Mouse (Mus musculus) ovary, adult 18-20 months (tissue): ENCODE results near the gene Cdc42ep1.
"Not testable (repeated sequence)": the region's sequence is repeated elsewhere in the genome, so short reads cannot be mapped to it uniquely, and the experiment has no call there.

Source experiments
- DNase-seq: peaks from one replicate; pipeline ENCODE4 v3.0.0; 2022; ENCODE audit warnings: low spot score, mixed read lengths

The Cdc42ep1 gene

DNA sequence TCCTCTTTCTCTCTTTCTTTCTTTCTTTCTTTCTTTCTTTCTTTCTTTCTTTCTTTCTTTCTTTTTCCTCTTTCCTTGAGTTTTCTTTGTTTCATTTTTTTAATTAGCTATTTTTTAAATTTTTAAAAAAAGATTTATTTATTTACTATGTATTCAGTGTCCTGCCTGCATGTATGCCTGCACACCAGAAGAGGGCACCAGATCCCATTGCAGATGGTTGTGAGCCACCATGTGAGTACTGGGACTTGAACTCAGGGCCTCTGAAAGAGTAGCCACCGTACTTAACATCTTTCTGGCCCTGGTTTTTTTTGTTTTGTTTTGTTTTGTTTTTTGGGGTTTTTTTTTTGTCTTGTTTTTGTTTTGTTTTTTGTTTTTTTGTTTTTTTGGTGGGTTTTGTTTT is 12.8 kb upstream of the Cdc42ep1 start:
- no peak for DNase-seq

DNA sequence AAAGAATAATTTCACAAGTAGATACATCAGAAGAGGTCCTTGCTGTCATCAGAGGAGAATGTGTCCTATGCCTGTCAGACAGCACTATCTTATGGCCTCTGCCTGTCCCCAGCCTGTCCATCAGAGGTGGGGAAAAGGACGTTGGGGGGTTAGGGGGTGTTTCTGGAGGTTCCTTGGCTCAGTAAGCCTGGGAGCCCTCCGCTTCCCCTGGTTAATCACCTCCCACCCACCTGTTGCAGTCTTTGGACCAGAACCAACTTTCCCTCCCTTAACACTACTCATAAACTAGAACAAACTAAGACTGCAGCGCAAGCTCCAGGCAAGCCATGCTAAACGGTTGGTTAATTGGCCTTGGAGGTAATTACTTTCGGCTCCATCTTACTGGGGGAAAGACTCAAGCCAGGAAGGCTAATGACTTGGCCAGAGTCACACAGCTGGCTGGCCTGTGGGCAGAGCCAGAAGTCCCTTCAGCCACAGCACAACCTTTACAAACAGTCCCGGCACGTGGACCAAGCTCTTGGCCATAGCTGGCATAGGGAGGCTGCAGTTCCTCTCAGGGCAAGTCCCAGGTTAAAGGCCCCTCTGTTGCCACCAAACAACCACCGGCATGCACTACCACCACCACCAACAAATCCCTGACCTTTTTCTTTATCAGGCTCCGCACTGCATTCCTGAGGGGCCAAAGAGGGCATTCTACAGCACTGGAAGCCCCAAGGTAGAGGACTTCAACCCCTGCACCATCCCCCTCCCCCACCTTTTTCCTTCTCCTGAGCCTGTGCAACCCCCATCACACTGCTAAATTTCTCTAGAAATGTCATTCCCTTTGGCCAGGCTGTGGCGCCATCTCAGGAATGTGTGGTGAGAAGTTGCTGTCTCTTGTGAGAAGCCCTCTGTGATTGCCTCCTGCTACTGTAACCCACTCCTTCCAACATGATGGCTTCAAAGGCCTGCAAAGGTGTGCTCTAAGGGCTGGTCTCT is 11.4 kb upstream of the Cdc42ep1 start:
- DNase-seq, result no peak

DNA sequence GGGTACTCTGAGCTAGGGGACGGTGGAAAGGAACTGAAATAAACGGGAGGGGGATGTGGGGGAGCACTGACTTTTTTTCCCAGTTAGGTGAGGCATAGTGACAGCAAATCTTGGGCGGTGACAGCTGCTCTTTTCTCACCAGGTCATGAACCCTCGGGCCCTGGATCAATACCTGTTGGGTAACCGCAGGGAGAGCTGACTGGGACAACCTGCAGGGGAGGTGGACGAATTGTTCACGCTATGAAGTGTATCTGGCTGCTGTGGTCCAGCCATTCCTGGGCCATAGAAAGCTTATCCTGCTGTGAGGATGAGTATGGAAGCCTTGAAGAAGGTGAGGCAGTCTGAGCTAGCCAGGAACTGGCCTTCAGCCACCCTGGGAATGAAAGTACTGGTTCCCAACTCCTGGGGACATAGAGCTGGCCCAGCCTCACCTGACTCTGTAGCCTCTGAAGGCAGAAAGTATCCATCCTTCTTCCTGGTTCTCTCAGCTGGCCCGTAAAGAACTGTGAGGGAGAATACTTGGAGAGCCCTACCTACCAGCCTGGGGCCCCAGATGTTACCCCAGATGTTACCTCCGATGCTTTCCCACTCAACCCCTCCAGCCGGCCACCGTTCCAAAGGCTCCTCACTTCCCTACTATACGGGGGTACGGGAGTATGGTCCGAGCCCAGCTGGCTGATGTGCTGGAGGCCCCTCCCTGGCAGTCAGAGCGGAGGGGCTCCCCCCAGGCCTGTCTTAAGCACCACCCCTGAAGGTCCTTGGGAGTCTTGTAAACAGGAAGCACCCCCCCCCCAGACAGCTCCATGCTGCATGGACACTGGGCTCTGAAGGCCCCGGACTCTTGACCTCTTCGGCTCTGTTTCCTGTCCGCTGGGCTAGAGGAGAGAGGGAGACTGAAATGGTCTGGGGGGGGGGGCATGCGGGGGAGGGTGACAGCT is 10.4 kb upstream of the Cdc42ep1 start:
- DNase-seq, result no peak

DNA sequence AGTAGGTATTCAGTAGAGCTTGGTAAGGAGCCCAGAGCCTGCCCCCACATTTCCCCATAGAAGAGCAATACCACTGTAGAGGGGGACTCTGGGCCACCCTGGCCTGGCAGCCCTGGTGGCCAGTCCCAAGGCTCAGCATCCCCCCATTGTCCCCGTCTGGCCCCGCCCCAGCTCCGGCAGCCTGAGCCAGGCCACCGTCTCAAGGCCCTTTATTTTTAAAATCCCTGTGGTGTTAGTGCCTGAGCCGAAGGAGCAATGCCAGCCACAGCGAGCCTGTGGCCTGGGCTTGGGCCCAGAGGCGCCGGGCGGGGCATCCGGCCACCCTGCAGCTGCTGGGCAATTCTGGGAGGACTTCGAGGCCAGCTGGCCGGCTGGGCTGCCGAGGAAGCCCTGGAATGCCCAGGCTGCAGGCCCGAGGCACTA is 9.7 kb upstream of the Cdc42ep1 start:
- peak; percentile 88 for DNase-seq

DNA sequence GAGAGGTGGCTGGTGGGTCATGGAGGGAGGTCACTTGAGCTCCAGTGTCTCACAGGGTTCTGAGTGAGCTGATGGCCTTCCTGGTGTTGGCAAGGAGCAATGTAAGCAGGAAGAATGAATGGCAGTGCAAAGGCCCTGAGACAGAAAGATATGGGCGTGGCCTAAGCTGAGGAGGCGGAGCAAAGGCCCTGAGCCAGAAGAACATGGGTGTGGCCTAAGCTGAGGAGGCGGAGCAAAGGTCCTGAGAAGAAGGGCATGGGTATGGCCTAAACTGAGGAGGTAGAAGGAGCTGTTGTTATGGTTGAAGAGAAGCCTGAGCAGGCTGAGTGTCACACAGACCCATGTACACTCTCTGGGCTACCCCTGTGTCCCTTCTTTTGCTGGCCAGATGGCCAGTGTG is 8.8 kb upstream of the Cdc42ep1 start:
- DNase-seq, result no peak

DNA sequence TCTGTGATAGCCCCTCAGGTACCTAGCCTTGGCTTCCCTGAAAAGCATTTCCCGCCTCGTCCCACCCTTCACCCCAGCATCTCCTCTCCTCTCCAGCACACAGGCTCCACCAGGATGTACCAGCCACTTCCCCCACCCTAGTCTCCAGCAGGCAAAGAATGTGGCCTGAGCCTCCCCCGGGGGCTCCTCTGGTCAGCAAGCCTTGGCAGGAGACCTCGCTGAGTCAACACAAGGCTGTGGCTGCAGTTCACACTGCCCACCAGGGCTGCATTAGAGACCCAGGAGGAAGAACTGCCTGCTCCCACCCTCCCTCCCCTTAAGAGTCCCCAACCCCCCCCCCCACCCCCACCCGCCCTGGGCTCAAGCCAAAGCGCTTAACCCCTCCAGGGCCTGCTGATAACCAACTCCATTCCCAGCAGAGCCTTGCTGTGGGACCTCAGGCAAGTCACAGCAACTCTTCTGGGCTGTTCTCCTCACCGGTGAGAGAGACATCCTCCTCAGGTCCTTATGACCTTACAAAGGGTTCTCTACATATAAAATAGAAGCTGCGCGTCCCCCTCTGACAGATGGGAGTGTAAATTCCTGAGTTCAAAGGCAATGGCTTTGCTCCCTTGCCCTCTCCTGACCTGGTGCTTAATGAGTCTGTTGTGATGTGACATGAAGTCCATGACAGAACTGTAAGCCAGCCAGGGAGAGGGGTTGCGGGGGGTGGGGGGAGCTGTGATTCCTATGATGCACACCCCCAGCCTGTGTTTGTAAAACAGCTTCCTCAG is 8.0 kb upstream of the Cdc42ep1 start:
- no peak for DNase-seq

DNA sequence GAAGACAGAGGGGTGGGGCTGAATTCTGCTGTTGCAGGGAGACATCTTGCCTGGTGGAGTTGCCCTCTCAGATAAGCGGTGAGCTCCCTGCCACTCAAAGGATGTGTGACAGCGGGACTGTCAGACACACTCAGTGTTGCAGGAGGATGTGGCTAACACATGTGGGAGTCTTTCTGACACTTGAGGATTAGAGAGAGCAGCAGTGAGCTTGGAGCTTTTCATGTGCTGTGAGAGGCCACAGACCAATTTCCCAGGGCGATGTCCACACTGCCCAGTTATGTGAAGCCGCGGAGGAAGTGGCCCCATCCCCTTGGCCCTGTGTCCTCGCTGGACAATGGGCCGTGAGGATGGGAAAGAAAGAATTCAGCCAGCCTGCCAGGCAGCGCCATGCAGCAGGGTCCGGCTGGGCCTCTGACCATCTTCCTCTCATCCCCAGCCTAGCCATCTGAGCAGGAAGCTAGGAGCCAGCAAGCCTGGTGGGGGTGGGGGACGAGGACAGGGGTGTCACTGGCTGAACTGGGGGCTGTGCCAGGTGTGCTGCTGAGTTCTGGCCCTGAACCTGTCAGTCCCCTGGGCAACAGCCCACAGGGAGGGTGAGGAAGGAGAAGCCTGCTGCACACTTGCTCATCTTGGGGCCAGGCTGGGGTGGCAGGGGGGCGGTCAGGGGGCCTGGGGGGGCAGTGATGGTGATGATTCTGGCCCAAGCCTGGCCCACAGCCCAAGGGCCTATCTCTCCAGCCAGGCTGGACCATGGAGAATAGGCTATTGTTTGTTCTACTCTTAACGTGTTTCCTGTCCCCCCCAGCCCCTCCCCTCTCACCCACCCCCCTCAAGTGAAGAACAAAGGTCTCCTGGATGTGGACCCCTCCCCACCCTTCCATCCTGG is 7.0 kb upstream of the Cdc42ep1 start:
- DNase-seq, result no peak

DNA sequence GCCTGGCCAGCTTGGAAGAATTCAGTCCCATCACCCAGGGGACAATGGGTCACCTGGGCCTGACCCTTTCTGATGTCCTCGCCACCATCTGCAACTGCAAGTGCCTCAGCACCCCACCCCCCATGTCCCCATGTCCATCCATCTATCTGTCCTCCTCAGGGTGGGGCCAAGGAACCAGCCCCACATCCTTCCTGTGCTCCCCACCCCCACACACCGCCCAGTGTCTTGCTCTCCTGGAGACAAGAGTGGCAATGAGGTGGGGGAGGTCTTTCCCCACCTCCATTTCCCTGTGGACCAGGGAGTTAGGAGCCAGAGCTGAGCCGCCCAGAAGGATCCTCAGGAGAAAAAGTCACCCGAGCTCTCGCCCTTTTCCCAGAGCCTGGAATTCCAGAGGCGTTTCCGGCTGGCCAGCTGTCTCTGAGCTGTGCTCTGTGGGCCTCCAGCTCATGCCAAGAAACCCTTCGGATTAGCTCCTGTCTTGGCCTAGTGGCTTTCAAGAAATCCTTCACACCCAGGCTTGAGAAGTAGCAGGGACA is 6.3 kb upstream of the Cdc42ep1 start:
- DNase-seq, result no peak

DNA sequence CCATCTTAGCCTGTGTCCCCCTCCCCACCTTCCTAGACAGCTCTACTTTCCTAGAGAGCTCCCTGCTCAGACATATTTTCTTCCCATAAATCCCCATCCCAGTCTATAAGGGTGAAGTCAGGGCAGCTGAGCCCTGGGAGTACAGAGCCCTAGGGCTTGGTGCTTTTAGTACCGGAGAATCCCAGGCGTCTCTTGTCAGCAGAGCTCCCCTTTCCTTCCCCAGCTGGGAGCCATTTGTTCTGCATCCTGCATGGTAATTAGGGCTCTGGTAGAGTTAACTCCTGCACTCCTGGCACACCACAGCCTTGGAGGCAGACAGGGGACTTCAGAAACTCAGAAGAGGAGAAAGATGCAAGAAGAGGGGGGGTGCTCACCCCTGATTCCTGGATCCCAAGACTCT is 2.7 kb upstream of the Cdc42ep1 start:
- DNase-seq, result no peak

DNA sequence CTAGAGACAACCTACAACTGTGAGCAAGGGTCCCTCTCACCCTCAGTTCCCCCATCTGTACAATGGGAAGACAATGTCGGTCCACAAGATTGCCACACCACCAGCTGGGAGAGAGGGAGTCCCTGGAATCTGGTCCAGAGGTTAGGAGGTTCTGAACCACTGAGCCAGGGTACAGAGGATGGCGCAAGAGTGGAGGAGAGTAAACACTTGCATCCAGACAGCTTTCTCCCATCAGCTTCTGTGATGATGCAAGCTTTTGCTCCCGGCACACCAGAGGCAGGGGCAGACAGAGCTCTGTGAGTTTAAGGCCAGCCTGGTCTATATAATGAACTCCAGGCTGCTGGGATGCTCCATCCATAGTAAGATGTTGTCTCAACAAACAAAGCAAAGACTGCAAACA is 2.2 kb upstream of the Cdc42ep1 start:
- DNase-seq, result no peak

DNA sequence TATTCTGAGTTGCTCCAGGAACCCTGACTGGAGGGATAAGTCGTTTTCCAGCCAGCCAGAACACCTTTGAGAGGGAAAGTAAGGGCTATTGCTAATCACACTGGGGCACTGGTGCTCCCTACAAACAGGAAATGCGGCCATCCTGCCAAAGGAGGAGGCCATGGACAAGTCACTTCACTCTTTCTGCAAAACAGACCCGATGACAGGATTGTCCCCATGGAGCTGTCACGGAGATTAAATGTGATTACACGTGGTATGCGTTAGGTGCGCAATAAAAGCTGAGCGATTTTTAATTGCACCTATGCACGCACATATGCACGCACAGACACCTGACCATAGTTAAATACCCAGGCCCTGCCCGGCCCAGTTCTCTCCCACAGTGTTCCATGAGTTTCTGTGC is 1.7 kb upstream of the Cdc42ep1 start:
- no peak for DNase-seq

DNA sequence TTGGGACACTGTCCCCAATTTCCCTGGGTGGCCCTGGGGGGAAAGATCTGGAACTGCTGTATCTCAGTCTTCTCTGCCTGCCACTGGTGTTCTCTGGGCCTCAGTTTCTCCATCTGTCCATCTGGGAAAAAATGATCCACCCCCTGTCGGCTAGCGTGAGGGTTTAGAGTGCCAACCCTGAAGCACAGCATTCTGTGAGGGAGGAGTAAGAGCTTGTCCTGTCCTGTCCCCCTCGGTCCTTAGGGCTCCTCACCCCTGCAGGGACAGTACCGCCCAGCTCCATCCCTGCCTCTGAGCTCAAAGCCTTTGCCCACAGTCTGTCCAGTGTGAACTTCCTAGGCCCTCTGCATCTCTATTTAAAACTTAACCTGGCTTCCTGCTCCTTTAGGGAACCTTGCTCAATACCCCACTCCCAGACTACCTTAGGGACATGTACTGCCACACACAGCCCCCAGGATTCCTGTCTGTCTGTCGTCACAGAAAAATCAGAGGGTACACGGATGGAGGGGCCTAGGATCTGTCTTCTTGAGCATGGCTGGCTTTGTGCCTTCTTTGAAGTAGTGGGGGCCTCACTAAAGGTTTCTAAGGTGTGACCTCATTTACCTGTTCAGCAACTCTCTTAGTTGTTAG is 1.1 kb upstream of the Cdc42ep1 start:
- DNase-seq, result no peak

DNA sequence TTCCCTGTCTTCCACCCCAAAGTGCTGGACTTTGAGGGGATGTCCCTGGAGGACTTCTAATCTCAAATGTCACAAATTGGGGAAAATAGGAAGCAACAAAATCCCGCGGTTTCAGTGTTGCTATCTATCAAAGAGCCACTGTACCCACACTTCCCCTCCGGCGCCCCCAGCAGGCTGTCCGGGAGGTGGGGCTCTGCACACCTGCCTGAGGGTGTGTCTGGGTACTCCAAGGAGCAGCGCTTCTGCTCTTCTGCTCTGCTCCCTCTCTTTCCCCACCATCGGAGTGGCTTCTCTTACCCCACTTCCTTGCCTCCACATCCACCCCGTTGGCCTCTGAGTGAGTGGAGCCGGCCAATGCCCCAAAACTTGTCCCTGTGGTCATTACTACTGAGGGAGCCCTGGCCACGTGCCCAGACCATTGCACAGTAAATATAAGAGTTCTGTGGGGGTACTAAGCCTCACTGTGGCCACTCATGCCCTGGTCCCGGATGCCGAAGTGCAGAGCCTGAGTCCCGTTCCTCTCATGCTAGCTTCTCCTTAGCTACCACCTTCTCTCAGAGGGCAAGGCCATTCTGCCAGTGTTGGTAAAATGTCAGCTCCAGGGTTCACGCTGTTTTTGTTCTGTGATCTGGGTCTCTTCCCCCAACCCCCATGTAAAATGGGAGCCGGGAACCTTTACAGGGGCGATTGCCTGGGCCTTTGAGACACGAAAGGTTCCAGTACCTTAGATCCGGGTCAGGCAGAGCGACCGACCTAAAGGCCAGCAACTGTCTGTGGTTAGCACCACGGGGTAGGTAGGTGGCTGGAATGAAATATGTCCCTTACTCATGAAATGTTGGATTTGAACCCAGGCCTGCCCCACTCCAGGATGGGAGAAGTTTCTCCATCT is 1.4 kb downstream of the Cdc42ep1 start:
- DNase-seq, result no peak

DNA sequence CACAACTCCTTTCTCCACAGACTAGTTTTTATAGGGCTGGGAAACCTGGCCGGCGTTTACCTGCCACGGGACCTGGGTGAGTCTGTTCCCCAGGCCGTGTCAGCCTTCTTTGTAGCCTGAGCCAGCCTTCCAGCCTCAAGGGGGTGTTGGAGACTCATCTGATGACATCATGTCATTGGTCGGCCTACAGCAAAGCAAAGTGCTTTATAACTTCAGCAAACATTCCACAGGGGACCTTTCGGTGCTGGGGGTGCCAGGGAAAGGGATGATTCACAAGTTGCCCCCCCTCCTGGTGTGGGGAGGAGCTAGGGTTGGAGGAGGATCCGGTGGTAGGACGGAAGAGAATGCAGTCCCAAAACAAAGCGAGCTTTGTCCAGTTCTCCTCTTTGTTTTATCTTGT is 2.4 kb downstream of the Cdc42ep1 start:
- no peak for DNase-seq

DNA sequence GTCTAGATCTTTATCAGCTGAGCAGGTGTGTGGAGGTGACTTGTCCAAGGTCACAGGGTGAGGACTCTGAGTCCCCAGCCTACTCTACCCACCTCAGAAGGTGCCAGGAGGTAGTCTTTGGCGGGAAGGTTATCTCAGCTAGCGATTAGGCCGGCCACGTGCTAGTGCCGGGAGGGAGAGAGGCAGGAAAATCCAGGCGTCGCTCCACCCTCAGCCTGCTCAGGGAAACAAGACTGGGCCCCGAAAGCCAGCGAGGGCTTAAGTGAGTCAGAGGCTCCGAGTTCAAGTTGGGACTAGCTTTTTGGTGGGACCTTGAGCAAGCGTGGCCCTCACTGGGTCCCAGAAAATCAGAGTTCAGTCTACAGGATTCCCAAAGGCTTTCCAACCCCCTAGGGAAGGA is 2.9 kb downstream of the Cdc42ep1 start:
- DNase-seq, result no peak

DNA sequence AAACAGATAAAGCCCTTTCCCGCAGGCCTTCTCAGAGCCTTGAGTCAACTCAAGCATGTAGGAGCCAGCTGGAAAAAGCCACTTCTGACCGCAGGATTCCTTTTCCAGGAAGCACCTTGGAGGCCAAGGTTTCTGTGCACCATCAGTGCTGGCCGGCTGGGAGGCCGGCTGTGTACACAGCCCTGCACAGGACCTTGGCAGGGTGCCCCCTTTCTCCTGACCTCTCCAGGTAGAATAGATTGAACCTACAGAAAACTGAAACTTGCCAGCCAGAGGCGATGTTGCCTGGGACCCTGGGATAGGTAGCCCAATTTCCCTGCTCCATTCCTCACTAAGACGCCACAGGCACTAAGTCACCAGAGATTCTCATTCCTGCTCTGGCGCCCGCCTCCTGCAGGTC is 3.4 kb downstream of the Cdc42ep1 start:
- DNase-seq, result peak; percentile 61

DNA sequence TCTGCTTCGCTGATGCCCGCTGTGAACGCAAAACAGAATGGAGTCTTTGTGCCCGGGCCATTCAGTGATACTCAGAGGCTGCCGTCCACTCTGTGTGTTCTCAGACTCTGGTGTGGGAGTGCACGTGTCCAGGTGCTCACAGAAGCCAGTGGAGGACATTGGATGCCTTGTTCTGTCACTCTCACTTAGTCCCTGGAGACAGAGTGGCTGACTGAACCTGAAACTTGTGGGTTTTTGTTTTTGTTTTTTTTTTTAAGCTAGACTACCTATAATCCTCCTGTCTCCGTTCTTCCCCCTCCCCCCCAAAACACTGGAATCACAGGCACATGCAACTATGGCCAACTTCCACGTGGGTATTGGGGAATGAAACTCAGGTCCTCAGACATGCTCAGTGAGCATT is 3.9 kb downstream of the Cdc42ep1 start:
- no peak for DNase-seq

DNA sequence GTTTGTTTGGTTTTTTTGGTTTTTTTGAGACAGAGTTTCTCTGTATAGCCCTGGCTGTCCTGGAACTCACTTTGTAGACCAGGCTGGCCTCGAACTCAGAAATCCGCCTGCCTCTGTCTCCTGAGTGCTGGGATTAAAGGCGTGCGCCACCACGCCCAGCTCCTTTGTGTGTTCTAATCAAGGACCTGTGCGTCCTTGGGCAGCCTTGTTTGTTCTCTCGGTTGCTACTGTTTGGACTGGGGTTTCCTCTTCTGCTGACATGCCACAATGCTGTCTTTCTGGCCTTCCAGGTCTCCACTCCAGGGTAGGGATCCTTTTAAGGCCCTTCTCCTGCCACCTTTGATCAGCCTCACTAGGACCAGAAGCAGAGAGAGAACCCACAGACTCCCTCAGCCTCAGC is 4.4 kb downstream of the Cdc42ep1 start:
- not testable (repeated sequence) for DNase-seq

DNA sequence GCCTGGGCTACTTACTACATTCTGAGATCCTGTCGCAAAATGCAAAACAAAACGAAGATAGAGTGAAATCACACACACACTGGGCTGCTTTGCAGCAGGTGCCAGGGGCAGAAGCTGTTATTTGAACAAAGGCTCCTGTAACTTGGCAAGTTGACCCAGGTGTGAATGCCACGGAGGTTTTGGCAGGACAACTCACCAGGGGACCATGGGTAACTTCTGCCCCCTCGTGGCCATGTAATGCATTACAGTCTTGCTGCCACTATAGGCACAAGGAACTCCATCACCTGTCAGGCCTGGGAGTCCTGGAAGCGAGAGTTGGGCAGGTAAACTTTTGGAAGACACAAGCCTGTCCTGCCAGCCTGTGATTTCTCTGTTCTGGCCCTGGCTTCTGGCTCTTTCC is 6.0 kb downstream of the Cdc42ep1 start:
- DNase-seq, result peak; percentile 57
